Mouse (Mus musculus) olfactory bulb, adult 2 months (tissue): ENCODE results near the gene Phf7. TPM values are rescaled to one million over a fixed set of nuclear protein-coding genes. Genes with fewer than 3 reads are reported as not detected.

Experiments used
- H3K27ac ChIP-seq: fragments of 200-500 bp; 2 replicates; pipeline ENCODE4 v1.5.1; 2012; ENCODE audit warnings: low read depth, low read length; ENCODE audit not compliant: insufficient read depth
- H3K4me1 ChIP-seq: fragments of 200-500 bp; 2 replicates; pipeline ENCODE4 v1.6.1; 2012; ENCODE audit warnings: low read length; ENCODE audit not compliant: control insufficient read depth, insufficient read depth
- H3K4me3 ChIP-seq: fragments of 200-500 bp; 2 replicates; pipeline ENCODE4 v1.5.1; 2012; ENCODE audit warnings: mild to moderate bottlenecking, low read depth, low read length, moderate library complexity; ENCODE audit not compliant: insufficient read depth
- CTCF ChIP-seq: fragments of 200-500 bp; IDR thresholded peaks from 2 replicates; pipeline ENCODE4 v1.5.1; 2012; ENCODE audit warnings: low read depth, mild to moderate bottlenecking, low read length, moderate library complexity; ENCODE audit not compliant: insufficient read depth
- POLR2A ChIP-seq: fragments of 200-500 bp; IDR thresholded peaks from 2 replicates; pipeline ENCODE4 v1.6.1; 2012; ENCODE audit warnings: mild to moderate bottlenecking, low read depth, low read length, moderate library complexity; ENCODE audit not compliant: insufficient read depth
- WGBS: fragments of 180-500 bp; shearing (Covaris S2); methylation state at CpG from one replicate; pipeline ENCODE4 v1.1.7; 2018; 5-methylcytosine and 5-hydroxymethylcytosine counted together
- polyA plus RNA-seq: library from polyadenylated mRNA; stranded (reverse); fragments of >200 nt; gene quantifications from 2 replicates; pipeline ENCODE4 v1.2.4, GENCODE M21; 2012; ENCODE audit warnings: low replicate concordance; ENCODE audit not compliant: missing spikeins, insufficient read depth, insufficient read length

Phf7 gene
- polyA plus RNA-seq, 1 experiment = not detected

- Histone ChIP-seq H3K27ac (no peak overlapping the region), H3K4me3 (no peak overlapping the region), H3K4me1 (no peaks in the 10 kb centered on the region)
- WGBS = 91% methylated on average over 14 of the region's 14 CpGs
- no peak for TF ChIP-seq CTCF
- TF ChIP-seq POLR2A = no peak
Measured at GRCm38 (mm10) chr14:31258476-31259050, 7.4 kb upstream of the Phf7 start.

- peaks cover 2% of the 10 kb centered on the region; the same call in 1 of the 2 replicates for H3K4me1 ChIP-seq
- peak overlapping the region; percentile 86 for H3K4me3 ChIP-seq
- TF ChIP-seq POLR2A (no peak), CTCF (no peak)
- H3K27ac ChIP-seq = no peak overlapping the region
- 80% methylated on average over 5 of the region's 5 CpGs for WGBS
Measured at GRCm38 (mm10) chr14:31252091-31252490, 974 bp upstream of the Phf7 start.

DNA sequence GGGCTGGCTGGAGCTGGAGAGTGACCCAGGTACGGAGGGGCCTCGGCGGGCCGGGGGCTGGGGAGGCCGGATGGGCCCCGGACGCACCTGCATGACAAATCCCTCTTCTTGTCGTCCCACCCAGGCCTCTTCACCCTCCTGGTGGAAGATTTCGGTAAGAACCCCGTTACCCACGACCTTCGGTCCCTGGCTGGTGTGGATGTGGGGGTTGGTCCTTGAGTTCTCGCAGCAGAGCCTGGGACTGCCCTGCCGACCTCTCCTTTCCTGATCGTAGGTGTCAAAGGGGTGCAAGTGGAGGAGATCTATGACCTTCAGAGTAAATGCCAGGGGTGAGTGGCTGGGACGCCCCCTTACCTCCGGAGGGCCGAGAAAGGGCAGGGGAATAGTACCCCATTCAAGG is 509 bp upstream of the Phf7 start:
- no peak for TF ChIP-seq POLR2A
- TF ChIP-seq CTCF = no peak
- 0 out of 2 replicates have a peak overlapping the region, but pooled peaks have one; percentile 3 for H3K27ac ChIP-seq
- 1% methylated on average over 18 of the region's 18 CpGs for WGBS
- H3K4me3 ChIP-seq = peak overlapping the region; percentile 86
- peaks cover 2% of the 10 kb centered on the region; the same call in 1 of the 2 replicates for H3K4me1 ChIP-seq

GRCm38 (mm10) chr14:31250222-31251083 is 664 bp downstream of the Phf7 start:
- Histone ChIP-seq H3K4me3 (peak overlapping the region; percentile 86), H3K4me1 (peaks cover 2% of the 10 kb centered on the region; the same call in 1 of the 2 replicates), H3K27ac (peak overlapping the region; percentile 93)
- no peak for TF ChIP-seq POLR2A
- no peak for TF ChIP-seq CTCF
- 15% methylated on average over 38 of the region's 38 CpGs for WGBS

DNA sequence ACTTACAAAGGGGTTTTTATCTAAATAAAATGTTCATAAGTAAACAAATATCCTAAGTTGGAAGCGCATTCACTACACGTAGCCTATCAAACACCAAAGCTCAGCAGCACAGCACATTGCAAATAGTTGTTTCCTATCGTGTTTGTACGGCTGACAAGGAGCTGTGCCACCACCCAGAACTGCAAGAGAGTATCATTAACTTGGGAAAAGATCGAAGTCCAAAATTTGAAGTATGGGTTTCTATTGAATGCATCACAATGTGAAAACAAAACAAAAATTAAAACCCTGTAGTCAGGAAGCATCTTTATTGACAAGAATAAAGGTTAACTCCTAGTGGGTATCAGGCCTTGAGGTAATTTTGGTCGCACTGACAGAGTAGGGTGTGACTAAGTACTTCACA is 2.7 kb downstream of the Phf7 start:
- Histone ChIP-seq H3K27ac (no peak overlapping the region), H3K4me1 (peaks cover 1% of the 10 kb centered on the region; the same call in 1 of the 2 replicates), H3K4me3 (no peak overlapping the region)
- TF ChIP-seq POLR2A = no peak
- TF ChIP-seq CTCF = no peak
- 93% methylated on average over 6 of the region's 6 CpGs for WGBS

- H3K27ac ChIP-seq = no peak overlapping the region
- no peak overlapping the region for H3K4me3 ChIP-seq
- H3K4me1 ChIP-seq = no peaks in the 10 kb centered on the region
- 78% methylated on average over 1 of the region's 1 CpGs for WGBS
- no peak for TF ChIP-seq POLR2A
- TF ChIP-seq CTCF = no peak
Measured at GRCm38 (mm10) chr14:31245946-31246345, 5.2 kb downstream of the Phf7 start.

DNA sequence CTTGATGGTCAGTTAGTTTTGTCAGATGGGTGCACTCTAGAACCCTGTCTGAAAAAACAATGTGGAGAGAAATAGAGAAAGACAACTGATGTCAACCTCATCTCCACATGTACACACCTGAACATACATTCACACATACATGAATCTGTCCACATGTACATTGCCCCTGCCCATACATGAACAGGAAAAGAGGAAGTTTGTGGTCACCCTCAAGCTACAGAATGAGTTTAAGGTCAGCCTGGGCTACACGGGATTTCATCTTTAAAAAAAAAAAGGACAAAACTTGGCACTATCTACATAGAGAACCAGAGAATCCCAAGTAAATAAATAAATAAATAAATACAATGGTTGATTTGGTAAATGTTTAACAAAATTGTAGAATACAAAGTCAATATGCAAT is 6.3 kb downstream of the Phf7 start:
- WGBS = 80% methylated on average over 1 of the region's 1 CpGs
- TF ChIP-seq POLR2A = no peak
- no peak for TF ChIP-seq CTCF
- Histone ChIP-seq H3K4me1 (no peaks in the 10 kb centered on the region), H3K27ac (no peak overlapping the region), H3K4me3 (no peak overlapping the region)

- H3K4me3 ChIP-seq = no peak overlapping the region
- 71% methylated on average over 3 of the region's 3 CpGs for WGBS
- no peak for TF ChIP-seq CTCF
- TF ChIP-seq POLR2A = no peak
- H3K27ac ChIP-seq = no peak overlapping the region
- H3K4me1 ChIP-seq = no peaks in the 10 kb centered on the region
Measured at GRCm38 (mm10) chr14:31240528-31240927, 10.6 kb downstream of the Phf7 start.

GRCm38 (mm10) chr14:31237101-31237882 is 13.8 kb downstream of the Phf7 start:
- H3K4me1 ChIP-seq = 0 out of 2 replicates have a peak, but pooled peaks cover 3% of the 10 kb centered on the region
- H3K27ac ChIP-seq = no peak overlapping the region
- TF ChIP-seq CTCF (no peak), POLR2A (no peak)
- WGBS = 84% methylated on average over 7 of the region's 7 CpGs
- H3K4me3 ChIP-seq = no peak overlapping the region
